Mouse (Mus musculus) lung, postnatal 36 days (tissue): Measurements from ENCODE around the gene Lrrc46.

Source experiments
- DNase-seq: peaks from one replicate; pipeline ENCODE4 v3.0.0; 2022; ENCODE audit warnings: mixed read lengths

Lrrc46 gene

DNA sequence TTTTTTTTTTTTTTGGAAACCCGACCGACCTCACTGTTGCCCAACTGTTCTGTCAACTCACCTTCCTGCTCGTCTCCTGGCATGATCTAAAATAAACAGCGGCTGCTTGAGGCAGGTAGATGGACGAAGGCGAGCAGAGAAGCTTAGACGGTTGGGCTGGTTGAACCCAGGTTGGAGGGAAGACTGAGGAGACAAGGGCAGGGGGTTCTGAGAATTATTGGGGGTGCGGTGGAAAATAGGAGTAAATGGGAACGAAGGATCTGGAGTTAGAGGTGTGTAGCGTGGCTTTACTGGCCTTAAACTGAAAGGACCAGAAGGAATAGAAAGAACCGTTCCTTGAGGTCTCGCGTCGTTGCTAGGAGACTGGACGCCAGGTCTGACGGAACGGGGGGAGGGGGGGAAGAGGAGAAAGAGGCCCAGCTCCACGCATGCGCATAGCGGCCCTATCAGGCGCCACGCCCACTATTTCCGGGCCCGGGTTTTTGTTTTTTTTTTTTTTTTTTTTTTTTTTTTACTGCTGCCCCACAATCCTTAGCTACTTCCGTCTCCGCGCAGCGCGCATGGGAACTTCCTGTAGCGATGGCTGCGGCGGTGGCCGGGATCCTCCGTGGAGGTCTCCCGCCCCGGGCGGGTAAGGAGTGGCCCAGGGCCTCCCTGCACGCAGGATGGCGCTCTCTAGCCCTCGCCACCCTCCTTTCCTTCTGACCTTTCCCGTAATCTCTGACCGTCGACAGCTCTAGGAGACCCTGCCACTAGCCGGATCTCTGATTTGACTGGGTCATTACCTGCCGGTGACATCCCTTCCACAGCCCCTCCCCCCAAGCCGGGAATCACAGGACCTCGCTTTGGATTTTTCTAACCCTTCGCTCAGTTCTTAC, at the start of gene Lrrc46, which contains the start of gene Mrpl10:
Gene Lrrc46 (minus strand): TSS at position 386 of the 878 bp plus-strand sequence.
Gene Mrpl10 (plus strand): TSS at position 539 of the 878 bp plus-strand sequence.
- peak; percentile 94 for DNase-seq

DNA sequence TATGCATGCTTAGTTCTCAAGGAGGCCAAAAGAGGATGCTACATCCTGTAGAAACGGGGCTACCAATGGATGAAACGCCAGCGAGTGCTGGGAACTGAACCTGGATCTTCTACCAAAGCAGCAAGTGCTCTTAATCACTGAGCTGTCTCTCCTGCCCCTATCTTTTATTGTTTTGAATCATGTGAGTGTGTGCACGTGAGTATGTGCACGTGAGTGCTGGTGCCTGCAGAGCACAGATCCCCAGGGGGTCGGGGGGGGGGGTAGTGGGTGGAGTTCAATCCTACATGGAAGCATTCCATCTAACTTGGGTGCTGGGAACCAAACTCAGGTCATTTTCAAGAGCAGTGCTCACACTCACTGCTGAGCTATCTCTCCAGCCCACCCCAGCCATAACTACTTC, 45.2 kb upstream of the Lrrc46 start:
- DNase-seq, result no peak

DNA sequence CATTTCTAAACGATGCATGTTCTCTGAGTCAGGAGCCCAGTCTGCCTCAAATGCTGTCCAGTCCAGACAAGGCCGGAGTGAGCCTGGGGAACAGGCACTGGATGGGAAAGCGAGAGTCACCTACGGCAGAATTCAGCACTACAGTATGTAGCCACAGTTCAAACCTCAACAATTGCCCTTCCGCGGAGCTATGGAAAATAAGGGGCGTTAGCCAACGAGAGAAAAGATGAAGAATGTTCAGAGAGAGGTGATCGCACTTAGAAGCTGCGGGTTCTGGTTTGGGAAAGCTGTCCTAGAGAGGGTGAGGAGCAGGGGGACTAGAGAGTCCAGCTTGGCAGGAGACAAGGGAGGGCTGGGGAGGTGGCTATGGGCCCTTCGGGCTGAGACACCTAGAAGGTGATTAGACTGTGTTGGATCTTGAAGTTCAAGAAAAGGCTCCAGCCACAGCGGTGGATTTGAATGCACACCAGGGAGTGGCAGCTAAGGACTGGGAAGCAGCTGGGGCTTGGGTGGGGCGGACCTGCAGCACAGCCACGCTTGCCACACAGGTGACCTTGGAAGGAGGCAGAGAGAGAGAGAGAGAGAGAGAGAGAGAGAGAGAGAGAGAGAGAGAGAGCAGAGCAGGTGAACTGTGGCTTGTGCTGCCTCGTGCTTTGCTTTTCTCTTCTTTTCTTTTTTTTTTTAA, 43.8 kb upstream of the Lrrc46 start:
- no peak for DNase-seq

DNA sequence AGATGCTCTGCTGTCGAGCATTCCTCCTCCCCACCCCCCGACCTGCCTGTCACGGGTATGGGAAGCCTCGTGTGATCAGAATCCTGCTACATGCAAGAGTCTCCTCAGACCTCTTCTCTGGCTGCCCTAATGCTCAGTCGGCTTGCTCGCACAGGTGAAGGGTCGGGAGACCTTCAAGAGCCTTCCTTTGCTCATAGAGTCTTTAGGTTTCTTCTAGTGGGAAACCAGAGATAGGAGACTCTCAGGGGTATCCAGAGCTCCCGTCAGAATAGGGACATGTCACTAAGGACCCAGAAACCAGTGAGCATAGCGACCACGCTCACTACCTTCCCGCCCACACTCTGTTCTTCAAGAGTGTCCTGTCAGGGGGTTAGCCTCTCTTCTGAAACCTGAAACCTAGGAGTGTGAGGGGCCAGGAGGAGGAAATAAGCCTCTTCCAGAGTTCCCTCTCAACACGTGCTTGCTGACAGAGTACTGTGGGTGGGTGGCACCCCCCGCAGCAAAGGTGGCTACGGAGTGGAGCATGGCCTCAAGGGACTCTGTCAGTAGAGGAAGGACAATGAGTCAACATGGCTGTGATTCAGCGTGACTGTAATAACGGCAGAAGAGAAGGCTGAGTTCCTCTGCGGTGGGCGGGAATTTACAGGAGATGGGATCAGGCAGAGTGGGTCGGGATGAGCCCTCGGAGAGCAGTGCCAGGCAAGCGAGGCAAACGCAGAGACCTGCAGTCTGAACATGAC, 42.4 kb upstream of the Lrrc46 start:
- DNase-seq, result no peak

DNA sequence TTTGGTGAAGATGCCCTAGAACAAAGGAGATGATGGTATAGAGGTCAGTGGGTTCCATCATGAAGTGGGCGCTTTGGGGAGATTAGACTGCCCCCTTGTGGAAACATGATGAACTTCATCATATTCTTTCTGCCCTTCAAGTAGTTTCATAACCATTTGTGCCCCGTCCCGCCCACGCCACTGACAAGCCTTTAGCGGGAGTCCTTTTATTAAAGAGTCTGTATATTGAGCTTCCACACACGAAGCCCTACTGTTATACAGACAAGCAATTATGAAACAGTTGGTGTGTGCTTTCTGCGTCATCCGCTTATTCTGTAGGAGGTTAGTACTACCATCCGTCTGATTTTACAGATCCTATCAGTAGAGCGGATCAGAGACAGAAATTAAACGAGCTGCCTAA, 41.8 kb upstream of the Lrrc46 start:
- DNase-seq, result peak; percentile 87

DNA sequence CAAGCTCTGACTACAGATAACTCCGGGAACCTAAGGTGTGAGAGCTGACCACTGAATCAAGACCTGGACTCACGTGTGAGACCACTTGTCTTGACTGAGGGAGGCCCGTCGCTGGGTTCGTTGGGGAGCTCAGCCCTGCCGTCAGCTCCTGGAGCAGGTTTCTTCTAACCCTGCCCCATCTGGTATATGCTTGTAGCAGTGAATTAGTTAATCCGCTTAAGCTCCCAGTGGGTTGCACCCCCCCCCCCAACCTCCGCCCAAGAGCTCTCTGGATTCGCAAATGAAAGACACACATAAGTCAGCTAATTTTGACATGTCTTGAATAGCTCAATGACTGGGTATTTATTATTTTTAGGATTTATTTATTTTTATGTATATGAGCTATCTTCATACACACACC, 39.1 kb upstream of the Lrrc46 start:
- DNase-seq, result no peak

DNA sequence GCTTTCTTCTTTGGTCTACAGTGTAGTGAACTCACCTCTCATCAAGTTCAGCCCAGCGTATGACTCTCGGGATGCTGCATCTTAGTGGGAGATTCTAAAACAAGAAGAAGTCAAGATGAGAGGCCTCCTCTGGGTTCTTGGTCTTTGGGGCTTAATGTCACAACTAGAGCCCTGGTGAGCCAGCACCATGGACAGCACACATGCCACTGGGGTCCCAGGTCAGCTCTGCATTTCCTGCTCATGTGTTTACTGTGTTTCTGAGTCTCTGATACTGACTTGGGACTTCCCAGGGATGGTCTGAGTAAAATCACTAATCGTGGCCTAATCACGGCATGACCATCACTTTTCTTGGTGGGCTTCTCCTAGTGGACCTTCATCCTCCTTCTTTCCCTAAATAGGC, 37.5 kb upstream of the Lrrc46 start:
- no peak for DNase-seq

DNA sequence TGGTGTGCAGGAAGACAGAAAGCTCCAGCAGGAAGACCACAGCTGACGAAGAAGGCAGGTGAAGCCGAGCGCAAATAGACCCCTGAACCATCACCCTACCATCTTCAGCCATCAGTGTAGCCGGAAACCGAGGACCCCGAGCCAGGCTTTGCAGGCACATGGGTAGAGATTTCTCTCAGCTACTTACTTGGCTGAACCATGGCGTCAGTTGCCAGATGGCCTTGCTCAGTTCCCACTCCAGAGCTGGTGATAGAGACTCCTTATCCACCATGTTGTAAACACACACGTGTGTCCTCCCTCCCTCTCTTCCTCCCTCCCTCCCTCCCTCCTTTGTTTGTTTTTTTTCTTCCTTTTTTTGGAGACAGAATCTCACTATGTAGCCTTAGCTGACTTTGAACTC, 33.0 kb upstream of the Lrrc46 start:
- DNase-seq, result peak; percentile 41

DNA sequence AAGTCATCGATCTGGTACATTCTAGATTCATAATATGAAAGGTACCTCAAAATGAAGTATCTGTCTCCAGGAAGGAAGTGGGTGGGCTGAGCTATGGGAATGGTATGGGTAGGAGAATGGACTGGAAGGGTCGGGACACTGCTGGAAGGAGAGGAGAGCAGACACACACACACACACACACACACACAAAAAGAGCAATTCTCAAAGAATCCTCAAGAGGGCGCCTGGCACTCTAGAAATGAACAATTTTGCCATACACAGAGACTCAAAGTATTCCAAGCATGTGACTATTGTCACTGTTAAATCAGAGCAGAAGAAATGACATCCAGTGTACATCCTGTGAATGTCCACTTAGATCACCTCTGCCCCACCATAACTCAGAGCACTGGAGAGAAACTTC, 31.3 kb upstream of the Lrrc46 start:
- peak; percentile 73 for DNase-seq

DNA sequence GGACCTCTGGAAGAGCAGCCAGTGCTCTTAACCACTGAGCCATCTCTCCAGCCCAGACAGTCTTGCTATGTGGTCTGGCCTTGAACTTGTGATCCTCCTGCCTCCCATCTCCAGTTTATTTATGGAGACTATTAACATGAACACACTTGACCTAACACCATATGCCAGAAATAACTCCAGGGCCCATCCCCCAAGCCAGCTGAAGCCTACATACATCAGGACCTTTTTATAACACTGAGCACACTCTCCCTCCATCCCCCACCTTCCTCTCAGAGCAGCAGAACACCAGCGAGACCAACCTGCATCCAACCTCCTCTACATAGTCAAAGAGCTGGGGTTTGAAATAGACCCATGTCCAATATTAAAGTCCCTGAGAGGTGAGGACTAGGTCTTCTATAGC, 29.9 kb upstream of the Lrrc46 start:
- no peak for DNase-seq

DNA sequence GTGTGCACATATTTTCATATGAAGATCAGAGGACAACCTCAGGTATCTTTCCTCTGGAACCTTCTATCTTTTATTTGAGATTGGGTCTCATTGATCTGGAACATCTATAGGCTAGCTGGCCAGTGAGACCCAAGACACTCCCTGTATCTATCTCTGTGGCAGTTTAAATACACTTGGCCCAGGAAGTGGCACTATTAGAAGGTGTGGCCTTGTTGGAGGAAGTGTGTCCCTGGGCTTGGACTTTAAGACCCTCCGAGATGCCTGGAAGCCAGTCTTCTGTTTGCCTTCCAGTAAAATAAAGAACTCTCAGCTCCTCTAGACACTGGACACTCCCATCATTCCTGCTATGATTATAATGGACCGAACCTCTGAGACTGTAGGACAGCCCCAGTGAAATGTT, 28.6 kb upstream of the Lrrc46 start:
- DNase-seq, result no peak

DNA sequence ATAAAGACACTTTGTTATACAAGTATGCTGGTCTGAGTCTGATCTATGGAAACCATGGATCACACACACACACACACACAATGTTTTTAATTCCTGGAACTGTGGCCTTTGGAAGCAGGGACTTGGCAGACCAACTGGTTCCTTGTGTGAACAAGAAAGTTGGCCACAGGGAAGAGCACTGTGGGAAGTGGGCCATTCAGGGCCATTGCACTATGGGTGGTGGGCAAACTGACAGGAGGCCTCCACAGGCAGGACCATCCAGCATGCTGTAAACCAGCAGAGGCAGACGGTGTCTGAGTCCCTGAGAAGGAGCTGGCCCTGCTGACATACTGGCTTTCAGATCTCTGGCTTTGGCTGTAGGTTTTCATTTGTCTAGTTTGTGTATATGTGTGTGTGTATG, 28.1 kb upstream of the Lrrc46 start:
- DNase-seq, result no peak

DNA sequence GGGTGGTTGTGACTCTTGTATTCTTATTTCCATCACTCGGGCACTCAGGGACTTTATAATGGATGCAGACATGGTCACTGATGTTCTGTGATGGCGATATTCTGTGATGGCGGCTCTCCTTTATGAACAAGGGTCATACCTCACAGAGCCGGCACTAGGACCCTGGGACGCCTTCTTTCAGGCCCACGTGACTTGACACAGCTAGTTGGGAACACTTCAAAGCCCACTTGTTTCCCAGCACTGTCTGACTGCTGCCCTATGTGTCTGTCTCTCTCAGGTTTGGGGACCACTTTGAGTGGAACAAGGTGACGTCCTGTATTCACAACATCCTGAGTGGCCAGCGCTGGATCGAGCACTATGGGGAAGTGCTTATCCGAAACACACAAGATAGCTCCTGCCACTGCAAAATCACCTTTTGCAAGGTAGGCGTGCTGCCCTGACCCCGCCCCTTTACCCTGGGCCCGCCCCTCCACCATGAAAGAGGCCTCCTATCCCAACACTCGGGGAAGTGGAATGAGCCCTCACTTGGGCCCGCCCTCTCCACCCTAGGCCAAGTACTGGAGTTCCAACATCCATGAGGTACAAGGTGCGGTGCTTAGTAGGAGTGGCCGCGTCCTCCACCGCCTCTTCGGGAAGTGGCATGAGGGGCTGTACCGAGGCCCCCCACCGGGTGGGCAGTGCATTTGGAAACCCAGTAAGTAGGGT, 25.6 kb upstream of the Lrrc46 start:
- no peak for DNase-seq

DNA sequence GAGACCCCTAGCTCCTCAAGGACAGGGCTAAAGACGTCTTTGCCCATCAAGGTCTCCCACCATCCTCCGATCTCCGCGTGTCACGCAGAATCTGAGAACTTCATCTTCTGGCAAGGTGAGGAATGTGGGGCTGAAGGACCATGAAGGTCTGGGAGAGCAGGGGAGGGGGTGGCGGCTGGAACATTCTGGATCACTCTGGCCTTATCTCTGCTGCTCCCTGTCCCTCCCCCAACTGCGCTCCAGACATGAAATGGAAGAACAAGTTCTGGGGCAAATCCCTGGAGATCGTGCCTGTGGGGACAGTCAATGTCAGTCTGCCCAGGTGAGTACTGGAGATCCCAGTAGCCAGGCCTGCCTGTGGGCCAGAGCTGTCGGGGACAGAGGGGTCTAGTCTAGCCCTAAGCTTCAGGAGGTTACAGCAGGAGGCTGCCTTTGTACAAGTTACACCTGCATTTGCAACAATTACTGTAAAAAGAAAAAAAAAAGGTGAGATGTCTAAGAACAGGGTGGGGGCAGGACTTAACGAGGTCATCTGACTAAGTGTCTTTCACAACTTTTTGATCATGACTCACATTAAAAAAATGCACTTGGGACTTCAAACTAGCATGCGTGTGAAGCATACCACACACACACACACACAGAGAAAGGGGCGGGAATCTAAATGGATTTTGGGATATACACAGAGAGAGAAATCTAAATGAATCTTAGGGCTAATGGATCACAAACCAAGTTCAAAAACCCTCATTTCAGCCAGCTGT, 24.5 kb upstream of the Lrrc46 start:
- peak; percentile 63 for DNase-seq

DNA sequence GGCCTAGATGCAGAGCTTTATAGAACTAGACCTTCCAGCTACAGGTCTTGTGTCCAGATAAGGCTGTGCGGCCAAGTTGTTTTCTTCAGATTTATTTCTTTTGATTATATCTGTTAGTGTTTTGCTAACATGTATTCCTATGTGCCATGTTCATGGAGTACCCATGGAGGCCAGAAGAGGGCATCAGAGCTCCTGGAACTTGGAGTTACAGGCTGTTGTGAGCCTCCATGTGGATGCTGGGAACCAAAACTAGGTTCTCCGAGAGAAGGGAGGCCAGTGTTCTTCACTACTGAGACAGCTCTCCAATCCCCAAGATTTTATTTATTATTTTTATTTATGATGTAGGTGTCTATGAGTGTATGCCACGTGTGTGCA, 22.7 kb upstream of the Lrrc46 start:
- DNase-seq, result no peak

DNA sequence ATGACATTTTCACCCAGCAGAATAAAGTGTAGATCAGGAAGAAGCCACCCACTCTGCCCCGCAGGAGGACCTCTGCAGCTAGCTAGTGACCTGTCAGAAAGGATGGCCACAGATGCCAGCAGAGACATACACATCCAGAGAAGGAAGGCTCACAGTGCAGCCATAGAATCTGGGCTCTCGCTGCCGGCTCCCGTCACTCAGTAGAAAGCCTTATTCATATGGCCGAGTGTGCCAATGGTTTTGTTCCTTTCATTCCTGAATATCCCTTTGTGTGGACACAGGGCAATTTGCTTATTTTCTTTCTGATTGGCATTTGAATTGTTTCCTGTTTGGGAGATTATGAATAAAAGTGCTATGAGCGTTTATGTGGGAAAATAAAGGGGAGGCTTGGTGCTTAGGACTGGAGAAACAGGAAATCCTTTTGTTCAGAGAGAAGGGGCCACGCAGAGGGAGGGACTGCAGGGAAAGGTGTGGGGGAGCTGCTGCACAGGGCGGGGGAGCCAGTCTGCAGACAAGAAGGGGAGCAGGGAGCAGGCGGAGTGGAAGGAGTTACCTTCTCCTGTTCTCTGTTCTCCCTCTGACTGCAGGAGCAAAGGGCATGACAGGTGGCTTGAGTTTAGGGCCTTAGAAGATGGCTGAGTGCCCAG, 22.2 kb upstream of the Lrrc46 start:
- no peak for DNase-seq

DNA sequence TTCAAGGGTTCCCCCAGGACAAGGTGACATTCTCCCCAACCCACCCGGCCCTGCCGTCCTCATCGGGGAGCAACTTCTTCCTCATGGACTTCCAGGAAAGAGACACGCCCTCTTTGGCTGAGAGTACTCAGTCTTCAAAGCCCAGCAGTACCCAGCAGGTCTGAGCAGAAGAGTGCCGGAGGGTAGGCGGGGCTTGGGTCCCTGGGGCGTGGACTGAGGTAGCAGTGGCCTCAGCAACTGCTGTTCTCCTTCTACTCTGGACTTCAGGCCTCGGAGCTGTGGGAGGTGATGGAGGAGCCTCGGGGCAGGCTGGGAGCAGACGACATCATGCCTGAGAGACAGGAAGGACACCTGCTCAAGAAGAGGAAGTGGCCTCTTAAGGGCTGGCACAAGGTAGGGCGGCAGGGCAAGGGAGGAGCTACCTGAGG, 11.0 kb upstream of the Lrrc46 start:
- DNase-seq, result peak; percentile 88

DNA sequence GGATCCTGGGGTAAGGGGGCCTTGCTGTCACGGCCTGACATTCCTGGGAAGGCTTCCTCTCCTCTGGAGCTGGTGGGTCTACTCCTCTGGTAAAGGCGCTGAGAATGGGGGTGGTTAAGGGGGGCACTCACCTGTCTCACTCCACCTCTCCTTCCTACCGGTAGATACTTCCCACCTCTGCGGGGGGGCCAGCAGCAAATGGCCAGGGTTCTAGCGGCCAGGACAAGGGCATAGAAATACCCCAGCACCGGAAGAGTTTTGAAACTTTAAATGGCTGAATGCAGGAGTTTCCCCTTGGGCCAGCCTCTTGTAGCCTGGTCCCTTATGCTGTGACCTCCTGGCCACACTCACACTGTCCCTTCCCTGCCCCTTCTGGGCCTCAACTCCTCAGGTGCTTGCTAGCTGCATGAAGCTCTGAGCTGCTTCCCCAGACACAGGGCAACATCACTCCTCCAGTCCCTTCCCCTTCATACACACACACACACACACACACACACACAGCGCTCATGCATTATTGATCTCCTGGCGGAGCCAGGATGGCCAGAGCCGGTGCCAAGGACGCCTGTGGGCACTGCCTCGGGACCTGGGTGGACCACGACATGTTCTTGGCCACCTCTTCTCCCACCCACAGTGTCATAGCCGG, 9.9 kb upstream of the Lrrc46 start:
- no peak for DNase-seq

DNA sequence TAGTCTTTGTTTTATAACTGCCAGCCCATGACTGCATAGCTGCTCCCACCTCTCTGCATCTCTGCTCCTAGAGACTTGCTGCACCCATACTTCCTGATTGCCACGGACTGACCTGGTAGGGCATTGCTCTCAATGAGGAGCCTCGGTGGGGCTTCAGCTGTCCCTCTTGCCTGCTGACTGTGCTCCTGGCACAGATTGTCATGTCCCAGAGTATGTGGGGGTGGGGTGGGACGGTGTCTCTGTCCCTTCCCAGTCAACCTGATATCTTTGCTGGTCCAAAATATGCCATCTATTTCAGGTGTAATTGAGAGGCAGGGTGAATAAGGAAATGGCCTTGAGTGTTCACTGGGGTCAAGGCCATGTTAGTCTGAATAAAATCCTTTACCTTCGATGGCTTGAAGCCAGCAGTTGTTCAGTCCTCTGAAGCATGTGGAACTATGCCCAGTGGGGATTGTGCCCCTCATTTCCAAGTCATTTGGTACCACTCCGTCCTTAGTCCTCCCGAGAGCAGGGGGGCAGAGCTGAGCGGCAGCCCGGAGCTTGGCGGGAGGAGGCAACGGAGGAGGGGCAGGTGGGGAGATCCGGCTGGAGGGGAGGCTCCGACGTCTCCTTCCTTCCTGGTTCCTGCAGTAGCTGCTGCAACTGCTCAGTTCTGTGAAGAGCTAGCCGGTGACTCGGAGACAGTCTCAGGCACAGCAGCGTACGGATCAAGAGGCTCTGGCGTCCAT, 9.2 kb upstream of the Lrrc46 start, which contains the start of gene Osbpl7:
Gene Osbpl7 (plus strand): TSS at position 413 of the 728 bp plus-strand sequence.
- peak; percentile 78 for DNase-seq

DNA sequence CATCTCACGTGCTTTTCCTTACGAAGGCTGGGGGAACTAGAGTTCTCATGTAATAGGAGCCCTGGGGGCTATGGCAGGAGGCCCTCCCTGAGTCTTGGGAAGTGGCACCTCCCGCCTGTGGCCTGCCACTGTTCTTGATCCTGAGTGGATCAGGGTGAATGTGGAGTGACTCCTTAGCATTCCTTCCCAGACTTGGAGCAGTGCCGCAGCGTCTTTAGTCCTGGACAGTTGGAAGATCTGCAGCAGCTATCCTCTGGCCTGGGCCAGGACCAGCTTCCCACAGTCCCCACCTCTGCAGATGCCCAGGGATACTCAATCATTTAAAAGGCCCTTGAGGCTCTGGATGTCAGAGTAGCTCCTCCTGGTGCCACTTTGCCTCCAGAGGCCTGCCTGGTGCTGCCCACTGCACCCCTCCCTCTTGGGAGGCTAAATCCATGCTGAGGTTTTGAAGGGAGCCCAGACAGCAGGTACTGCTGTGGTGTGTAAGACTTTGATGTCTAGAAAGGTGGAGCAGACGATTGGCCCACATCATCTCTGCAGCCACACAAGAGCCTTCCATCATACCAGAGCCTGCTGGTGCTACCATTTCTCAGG, 8.4 kb upstream of the Lrrc46 start:
- no peak for DNase-seq
